Mouse (Mus musculus) layer of hippocampus, postnatal 14 days (tissue): ENCODE data around the gene Spsb1. TPM values are rescaled to one million over a fixed set of nuclear protein-coding genes. Genes with fewer than 3 reads are reported as not detected.

Experiments used
- DNase-seq, 2 experiments: peaks; one replicate each; pipeline ENCODE4 v3.0.0; 2021 to 2022; ENCODE audit warnings: low spot score in 2 of 2, mixed read lengths in 1 of 2
- total RNA-seq, 2 experiments: library from RNA; stranded (reverse); gene quantifications; 2 replicates each; pipeline ENCODE4 v1.2.3; 2021

Gene Spsb1
- total RNA-seq, 2 experiments from 2014 or later = 25.3 to 29.1 TPM

DNA sequence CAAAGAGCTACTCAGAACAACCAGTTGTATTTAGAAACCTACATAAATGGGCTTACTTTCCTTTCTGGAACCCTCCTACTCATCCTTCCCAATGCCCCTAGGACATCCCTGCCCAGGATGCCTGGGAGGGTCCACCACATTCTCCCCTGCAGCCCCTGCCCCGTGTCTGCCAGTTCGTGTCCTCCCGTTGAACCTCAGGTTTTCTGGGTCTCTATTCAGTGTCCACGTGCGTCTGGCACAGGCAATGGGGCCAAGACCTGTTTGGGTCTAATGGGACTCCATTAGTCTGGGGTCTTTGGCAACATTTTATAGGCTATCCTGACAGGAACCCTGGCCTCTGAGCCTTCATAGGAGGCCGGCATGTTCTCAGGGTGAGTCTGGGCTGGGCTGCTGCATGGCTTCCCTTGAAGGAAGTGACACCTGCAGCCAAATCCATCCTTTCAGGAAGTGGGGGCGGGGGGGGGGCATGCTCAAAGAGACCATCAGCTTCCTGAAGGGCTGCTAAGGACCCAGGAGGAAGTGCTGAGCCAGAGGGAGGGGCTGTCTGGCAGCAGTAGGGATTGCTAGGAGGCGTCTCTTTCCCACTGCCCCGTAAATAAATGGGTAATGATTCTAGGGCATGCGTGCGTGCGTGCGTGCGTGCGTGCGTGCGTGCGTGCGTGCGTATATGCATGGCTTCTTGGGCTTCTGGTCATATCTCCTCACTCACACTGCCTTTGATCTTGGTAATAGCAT lies 65.9 kb downstream of the Spsb1 start:
- DNase-seq = no peak

DNA sequence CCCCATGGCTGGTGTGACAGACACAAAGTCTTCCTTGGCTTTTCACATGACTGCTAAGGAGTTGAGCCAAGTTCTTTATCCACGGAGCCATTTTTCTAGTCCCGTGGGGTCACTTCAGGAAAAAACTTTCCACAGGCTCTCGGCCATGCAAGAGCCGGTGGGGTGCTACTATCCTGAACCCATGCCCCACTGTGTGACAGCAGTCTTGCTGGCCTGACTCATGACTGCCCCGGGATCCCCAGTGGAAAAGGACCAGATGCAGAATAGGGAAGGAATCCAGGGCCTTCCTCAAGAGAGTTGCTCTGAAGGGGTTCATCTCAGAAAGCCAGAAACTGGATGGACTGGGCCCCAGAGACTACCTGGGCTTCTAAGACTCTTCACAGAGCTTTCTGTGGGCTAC lies 66.7 kb downstream of the Spsb1 start:
- DNase-seq = no peak

DNA sequence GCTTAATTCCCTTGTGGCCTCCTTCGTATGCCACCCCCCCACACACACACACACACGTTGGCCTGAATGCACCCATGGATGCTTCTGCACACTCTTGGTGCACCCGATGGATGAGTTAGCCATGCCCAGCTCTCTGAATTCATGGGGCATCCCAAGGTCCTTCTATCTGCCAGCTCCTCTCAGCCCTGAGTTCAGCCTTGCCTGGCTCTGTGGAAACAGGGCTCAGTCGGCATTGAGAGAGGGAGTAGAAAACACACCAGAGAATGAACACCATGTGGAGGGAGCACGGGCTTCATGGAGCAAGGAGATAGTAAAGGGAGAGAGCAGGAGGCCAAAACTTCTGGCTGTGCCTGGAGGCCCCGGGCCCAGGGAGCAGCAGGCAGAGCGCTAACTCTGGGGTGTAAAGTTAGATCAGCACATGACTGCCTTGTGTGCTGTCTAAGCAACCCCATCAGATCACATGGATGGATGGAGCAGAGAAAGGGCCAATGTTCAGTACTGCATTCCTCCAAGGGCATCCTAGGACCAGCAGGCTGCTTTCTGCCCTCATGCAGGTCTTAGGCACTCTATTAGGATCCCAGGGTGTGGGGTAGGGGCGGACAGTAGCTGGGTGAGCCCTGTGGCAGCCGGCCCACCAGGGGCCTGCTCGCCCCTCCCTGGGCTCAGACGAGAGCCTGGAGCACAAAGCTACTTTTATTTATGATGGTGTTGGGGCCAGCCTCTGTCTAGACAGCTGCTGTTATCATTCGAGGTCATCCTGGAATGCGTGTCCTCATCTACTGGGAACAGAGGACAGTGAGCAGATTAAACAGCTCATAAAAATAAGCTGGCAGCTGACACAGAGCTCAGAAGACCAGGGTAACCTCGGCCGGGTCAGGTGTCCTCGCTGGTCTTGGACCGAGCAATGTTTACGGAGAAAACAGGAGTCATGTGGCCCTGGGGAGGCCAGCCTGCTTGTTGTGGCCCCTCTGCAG lies 68.3 kb downstream of the Spsb1 start:
- no peak for DNase-seq

DNA sequence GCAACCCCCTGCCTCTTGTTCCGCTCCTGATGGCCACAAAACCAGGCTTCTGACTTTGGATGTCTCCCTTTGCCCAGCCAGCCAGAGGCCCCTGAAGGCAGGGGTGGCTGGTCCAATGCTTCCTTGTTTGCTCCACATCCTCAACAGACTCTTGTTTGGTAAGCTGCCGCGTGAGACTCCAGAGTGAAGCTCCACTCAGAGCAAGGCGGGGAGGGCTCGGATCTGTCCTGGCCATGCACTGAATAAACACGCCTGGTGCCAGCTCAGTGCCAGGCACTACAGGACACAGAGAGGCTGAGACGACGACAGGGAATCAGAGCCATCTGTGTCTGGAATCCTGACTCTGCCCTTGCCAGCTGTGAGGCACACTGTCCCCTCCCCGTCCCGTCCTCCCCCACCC lies 70.9 kb downstream of the Spsb1 start:
- peak in 1 of 2 experiments; percentile 51 for DNase-seq

DNA sequence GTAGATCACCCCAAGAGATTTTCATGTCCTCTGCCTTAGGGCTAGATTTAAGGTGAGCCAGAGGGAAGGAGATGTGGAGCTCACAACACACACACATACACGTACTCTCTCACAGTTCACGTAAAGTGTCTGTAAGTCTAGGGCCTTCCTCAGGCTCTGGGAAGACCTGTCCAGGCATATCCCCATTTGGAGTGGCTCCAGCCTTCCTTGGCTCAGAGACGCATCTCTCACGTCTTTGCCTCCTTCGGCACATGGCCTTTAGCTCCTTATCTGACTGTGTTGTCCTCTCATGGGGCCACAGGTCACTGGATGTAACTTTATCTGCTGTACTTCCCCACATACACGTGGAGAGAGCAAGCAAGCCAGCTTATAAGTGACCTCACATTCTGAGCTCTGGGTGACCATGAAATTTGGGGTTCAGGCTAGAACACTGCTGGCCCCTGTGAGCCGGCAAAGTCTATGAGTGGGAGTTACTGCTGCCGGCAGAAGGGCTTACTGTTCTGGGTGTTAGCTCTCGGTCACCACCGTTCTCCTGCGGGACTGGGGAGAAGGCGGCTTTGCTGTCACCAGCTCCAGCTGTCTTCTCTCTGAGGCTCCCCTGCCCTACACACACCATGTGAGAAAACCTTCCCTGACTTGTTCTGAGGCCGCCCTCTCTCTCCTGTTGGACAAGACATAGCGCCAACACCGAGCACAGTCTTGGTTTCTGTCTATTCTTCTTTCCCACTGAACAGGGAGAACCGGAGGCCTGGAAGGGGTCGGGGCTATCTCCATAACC lies 72.5 kb downstream of the Spsb1 start:
- no peak for DNase-seq

DNA sequence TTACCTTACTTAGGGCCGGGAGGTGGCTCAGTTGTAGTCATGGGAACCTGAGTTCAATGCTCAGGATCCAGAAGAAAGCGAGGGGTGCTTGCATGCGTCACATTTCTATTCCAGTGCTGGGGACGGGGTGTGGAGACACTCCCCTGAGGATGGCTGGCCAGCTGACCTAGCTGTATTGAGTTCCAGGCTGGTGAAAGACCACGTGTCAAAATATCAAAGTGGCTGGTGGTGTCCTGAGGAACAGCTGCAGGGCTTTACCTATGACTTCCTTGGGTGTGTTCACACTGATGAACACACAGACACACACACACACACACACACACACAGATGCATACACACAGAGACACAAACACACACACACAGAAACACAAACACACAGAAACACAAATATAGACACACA lies 73.9 kb downstream of the Spsb1 start:
- no peak for DNase-seq

DNA sequence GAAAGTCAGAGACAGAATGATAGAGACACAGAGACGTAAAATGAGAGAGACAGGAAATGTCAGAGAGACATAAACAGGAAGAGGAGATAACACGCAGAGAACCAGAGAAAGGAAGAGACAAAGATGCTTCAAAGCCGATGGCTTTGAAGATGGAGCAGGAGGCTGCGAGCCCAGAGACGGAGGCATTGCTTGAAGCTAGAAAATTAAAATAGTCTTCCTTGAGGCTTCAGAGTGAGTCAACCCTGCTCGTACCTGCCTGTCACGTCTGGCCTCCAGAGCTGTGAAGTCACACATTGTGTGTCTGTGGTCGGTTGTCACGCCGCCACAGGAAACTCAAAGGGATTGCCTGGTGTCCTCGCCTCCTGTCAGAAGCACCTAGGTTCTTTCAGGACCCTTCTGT lies 74.9 kb downstream of the Spsb1 start:
- DNase-seq = no peak

DNA sequence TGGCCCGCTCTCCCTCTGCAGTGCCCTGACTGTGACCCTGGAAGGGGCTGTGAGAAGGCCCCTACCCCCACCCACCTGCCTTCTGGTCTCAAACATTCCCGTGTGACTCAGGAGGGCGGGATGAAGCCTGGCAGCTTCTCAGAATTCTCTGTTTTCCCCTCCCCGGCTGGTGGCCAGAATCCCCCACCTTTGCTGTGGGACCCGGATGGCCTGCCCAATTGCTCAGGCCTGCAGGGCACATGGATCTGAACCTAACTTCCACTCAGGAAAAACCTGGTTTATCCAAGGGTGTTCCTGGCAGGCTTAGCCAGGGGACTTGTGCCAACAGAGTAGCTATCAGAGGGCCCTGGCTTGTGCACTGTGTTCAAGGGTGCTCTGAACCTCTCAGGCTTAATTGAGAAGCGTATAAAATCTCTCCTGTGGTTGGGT lies 76.8 kb downstream of the Spsb1 start:
- DNase-seq = no peak

DNA sequence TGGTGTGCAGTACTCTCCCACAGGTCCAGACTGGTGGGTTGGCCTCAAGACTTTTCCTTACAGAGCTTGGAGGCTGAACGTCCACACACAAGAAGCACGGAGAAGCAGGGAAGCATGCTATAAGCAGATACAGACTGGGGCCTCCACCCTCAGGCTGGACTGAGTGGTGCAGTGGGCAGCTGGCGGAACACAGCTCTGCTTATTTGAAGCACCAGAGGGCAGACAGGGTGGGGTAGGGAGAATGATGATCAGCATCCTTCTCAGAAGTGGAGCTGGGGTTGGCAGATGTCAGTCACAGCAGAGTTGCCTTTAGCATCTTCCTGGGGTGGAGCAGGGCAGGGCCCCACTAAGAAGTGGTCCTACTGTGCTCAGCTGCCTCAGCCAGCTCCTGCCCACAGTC lies 77.6 kb downstream of the Spsb1 start:
- DNase-seq = no peak

DNA sequence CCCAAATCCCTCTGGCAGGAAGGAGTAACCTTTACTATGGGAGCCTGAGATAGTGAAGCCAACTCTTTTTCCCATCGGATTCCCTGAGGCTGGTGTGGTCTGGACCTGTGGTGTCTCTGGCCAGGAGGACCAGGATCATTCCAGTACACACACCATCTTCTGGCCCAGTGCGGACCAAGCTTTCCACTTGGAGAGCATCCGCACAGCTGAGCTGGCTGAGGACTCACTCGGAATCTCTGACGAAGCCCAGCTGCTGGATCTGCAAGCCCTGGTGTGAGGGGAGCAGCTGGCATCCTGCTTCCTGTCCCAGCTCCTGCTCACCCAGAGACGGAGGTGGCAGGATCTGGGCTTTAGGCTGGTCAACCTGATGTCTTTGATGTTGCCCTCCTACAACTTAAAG lies 78.1 kb downstream of the Spsb1 start:
- DNase-seq = no peak

DNA sequence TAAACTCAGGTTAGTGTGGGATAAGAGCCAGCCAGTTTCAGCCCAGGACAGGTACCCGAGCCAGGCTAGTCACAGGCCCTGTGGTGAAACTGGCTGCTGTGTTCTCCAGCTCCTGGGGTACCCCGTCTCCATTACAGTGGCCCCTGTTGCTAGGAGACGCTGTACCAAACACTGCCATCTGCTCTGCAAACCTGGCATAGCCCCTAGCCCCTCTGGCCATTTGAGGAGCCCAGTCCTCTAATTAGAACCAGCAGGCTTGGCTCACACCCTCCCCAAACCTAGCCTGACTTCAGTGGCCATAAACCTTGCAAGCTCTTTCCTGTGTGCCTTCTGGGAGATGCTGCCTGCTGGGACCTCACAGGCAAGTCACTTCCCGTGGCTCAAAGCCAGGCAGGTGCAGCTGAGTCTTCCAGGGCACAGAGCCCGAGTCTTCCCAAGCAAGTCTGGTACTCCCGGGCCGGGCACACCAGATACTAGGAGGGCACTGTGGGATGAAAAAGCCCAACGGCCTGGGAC lies 78.8 kb downstream of the Spsb1 start:
- DNase-seq = peak in 1 of 2 experiments; percentile 67

DNA sequence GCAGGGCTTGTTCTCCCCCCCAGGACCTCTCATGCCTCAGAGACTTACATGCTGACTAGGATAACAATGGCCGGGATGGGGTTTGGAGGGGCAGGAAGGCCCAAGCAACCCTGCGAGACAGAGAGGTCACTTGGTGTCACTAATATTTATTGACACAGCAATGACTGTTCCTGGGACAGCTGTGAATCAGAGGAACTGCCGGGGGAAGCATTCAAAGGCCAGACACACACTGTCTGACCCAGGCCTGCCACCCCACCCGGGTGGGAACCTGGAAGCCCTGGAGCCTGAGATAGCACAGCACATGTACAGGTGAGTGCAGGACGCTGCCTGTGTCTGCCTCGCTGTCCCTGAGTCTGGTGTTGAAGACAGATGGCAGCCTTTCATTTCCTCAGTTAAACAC lies 79.5 kb downstream of the Spsb1 start:
- no peak for DNase-seq

DNA sequence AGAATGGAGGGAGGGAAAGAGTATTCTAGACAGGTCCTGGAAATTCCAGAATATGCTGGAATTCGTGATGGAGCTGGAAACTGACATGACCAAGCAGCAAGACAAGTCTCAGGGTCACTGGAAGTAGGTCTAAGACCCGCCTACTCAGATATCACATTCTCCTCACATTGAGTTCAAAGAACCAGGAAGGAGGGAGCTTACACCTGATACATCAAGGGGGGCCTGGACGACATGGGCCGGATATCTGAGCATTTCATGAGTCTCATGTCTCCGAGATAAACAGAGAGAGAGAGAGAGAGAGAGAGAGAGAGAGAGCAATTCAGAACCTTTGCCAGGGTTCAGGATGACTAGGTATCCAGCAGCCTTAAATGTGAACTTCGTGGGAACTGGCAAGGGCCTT lies 82.6 kb downstream of the Spsb1 start:
- DNase-seq = no peak

DNA sequence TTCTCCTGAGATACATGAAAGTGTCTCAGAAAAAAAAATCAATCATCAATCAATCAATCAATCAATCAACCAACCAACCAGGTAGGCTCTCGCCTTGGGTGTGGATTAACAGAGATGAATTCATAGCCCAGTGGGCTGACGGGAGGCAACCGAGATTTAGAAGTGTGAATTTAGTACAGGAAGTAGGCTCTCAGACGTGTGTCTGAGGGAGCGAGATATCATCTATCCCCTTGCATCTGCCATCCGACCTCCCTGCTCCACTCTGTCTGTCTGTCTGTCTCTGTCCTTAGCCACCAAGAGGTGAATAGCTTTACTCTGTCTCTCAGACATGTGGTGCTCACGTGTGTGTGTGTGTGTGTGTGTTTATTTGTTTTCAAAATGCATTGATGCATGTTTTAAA lies 83.3 kb downstream of the Spsb1 start:
- DNase-seq = no peak

DNA sequence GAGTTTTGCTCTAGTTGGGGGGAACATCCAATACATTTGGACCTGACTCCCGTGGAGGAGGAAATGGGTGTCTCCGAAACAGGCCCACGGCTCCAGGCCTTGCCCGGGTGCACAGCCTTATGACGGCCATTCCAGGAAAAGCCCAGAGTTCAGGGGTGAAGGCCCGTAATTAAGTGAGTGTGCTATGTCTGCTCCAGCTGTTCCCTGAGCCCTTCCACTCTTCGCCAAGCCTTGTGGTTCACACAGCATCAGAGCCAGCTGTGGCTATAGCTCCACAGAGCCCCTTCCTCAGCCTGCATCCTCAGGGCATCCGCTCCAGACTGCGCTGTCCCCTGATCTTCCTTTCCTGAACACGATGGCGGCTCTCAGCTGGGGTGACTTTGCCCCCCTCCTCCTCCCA lies 83.8 kb downstream of the Spsb1 start:
- DNase-seq = no peak

DNA sequence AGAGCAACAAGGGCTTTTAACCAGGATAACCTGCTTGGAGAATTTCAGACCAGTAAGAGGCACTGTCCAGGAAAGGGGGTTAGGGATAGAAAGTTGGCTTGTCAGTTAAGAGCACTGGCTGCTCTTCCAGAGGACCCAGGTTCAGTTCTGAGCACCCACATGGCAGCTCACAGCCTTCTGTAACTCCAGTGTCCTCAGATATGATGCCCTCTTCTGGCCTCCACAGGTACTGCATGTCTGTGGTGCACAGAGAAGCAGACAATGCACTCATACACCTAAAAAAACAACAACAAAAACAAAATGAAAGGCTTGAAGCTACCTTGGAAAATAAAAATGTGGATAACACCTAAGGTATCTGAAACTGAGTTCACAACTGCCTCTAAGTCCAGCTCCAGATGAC lies 84.4 kb downstream of the Spsb1 start:
- no peak for DNase-seq

DNA sequence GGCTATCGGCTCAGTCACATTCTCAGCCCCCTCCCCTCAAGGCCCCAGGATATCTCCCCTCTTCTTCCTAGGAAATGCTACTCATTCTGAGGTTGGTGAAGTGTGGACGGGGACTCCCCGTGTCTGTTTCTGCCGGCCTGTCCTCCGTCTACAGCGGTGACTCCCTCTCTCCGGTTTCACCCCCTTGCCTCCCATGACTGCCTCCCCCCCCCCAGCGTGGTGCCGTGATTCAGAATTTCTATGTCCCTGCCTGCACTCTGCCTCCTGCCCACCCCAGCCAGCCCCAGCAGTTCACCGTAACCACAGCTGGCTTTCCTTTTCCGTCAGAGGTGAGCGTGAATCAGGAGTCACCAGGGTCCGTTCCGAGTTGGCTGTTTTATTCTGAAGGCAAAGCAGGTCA lies 86.1 kb downstream of the Spsb1 start:
- DNase-seq = no peak

DNA sequence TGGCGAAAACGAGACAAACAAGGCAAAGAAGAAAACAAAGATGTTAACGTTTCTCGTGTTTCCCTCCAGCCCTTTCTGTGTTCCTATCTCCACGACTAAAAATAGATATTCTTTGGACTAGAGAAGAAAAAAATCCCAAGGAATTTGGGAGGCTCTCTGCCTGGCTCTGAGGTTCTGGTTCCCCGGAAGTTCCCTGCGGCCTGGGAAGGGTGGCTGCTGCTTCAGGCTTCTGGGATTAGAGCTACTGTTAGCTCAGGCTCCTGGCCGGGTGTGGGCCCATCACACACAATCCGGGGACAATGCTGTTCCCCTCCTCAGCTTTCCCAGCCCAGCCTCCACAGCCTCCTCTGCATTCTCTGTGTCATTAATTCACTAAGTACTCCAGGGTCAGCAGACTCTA lies 86.8 kb downstream of the Spsb1 start:
- no peak for DNase-seq

DNA sequence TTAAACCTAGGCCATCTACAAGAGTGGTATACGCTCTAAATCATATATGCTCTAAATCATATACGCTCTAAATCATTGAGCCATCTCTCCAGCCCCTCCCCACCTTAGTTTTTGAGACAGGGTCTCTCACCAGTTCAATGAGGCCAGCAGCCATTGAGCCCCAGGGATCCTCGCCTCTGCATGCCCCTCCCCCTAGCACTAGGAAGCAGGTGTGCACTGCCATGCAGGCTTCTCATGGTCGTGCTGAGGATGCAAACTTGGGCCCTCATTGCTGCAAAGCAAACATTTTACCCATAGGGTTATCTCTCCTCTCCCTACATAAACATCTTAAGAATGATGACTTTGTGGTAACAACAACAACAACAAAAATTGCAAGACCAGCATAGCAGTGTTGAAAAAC lies 87.5 kb downstream of the Spsb1 start:
- no peak for DNase-seq

DNA sequence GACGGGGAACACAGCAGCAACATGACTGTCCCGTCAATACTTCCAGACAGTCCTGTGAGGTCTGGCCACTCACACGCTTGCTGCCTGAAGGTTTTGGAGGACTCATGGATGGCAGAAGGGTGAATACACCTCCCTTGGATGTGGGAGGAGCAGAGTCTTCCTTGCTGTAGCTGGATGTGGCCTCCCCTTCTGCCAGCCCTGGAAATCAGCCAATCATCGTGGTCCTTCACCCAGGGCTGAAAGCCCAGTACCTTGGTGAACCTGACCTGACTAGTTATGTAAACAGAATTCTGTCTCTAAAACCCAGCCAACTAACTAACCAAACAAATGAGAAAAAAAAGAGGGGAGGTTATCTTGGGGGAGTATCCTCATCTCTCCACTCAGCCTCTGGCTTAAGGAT lies 90.4 kb downstream of the Spsb1 start:
- no peak for DNase-seq

DNA sequence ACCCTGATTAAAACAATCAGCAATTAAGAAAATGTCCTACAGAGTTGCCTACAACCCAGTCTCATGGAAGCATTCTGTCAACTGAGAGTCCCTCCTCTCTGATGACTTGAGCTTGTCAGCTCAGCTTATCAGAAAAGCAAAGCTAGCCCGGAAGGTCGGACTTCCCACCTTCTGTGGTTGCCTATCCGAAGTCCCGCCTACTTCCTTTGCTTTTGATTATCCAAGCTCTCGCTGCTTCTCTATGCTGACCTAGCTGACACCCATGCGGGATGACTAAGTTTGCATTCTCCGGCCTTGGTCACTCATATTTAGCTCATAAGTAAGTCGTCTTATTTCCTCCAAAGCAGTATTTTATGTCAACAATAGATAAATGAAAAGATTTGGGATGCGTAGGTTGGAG lies 91.3 kb downstream of the Spsb1 start:
- no peak for DNase-seq
